Mouse (Mus musculus): ENCODE data around the gene Efnb2. TPM values are rescaled to one million over a fixed set of nuclear protein-coding genes. Genes with fewer than 3 reads are reported as not detected.

Efnb2 gene
- total RNA-seq, 1 experiment from 2014 or later: 0.09 TPM

DNA sequence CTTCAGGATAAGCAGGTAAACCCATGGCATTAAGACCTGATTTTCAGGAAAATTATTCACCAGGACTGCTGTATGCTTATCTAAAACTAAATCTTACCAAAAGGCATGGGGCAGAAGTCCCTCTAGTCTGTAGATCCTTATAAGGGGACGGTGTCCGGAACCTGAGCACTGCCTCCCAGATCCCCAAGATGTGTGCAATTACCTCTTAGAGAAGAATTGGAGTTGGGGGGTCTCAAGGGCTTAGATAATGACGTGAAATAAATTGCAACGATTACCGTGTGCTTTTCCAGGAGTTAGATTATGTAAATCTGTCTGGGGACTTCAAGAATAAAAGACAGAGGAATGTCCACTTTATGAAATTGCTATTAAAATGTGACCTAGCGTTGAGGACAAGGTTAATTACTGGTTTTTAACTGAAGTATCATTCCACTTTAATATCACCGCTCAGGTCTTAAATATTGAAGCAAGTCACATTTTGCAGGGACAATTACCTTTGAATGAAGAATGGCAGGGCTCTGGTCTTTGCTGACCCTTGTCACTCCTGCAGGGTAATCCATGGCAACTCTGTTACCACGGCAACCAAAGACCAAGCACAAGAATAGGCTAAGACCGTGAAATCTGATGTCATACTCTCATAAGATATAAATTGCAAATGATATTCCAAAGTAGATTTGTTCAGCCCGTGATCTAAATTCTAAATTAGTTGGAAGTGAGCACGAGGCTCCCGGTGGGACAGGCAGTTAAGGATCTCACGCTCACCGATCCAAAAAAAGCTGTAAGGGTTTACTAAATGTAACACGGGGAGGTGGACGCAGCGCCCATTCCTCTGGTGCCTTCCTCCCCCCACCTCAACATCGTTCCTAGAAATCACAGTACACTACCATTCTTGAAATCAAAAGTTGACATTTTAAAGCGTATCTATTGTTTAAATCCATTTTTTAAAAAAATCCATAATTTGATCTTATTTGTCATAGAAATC is 86.2 kb downstream of the Efnb2 start:
- no peak for ATAC-seq (replicated peaks; ENCODE audit: low read depth, poor library complexity, severe bottlenecking)

DNA sequence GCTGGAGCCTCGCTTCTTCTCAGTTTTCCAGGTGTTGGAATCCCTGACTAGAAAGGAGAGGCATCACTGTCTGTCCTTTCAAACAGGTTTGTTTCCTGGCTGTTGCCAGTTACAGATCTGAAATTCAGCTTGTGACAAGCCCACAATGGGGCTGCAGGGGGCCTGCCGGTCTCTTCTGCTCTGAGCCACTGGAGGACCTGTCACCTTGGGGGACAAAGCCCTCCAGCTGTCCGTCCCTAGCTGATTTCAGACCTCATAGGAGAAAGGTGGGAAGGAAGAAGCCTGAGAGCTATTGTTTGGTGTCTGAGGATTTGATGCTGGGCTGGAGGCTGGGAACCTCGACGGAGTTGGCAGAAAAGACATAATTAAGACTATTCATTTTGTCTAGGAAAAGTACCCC is 88.8 kb downstream of the Efnb2 start:
- ATAC-seq (replicated peaks; ENCODE audit: low read depth, poor library complexity, severe bottlenecking): no peak

DNA sequence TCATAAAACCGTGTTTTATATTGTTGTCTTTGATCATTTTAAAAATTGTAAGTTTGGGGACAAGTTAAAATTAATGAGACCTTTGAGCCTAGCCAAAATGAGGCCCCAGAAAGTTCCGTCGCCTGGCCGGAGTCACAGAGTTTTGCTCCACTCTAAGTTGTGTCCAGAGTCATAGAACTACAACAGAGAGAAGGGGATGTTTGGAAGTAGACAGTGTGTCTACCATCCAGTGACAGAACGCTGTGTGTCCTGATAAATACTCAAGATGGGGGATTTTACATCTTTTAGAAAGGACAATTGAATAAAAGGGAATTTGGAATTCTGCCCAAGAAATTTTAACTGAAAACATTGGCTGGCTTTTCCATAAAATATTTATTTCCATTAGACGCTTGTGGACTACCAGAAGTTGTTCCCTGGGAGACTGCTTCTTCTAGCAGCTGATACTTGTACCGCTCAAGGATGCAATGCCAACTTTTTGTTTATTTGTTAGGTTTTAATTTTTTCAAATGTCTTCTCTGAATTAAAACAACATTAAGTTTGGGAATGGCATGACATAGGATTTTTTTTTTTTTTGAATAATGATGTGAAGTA is 89.3 kb downstream of the Efnb2 start:
- ATAC-seq (replicated peaks; ENCODE audit: low read depth, poor library complexity, severe bottlenecking): no peak

DNA sequence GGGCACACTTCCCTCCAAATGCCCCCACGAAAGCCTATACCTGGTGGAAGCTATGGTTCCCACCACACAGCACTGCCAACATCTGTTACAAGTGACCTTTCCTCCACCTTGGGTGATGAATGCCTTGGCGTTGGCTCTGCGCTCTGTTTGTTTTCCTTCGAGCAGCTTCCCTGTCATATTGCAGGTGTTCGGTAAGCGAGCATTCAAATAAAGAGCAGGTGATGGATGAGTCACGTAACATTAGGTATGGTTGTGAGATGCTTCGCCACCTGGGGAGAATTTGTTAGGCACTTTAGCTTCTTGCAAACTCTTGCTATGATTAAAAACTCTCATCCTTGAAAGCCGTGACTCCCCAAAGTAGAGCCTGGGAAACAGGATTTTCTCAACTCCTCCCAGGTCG is 91.8 kb downstream of the Efnb2 start:
- ATAC-seq (replicated peaks; ENCODE audit: low read depth, poor library complexity, severe bottlenecking): no peak

DNA sequence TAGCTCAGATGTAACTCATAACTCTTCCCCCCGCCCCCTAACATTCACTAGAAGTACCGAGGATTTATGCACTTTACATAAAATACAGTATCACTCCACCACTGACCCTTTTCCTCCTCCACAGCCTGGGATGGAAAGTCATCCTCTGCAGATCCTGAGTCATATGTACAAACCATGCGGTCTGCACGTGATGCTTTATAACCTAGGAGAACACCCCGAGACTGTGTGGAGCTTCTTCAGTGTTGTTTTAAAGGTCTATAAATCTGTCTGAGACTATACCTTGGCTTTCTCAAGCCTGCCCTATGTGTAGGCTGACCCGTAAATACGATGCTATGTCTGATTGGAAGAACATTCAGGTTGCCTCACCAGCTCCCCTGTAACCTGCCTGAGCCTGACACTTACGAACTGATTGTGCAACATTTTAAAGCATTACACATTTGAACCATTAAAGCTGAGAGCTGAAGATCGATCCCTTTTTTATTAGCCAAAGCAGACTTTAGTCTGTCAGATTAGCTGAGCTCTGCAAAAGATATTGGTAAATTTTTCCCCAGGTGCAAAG is 92.7 kb downstream of the Efnb2 start:
- no peak for ATAC-seq (replicated peaks; ENCODE audit: low read depth, poor library complexity, severe bottlenecking)

Other genes with a start within 250 kb of the Efnb2 start
- 128 and 137 TPM in 2 replicates for gene Arglu1, start 29.3 kb upstream of the Efnb2 start, total RNA-seq (2017)

All from common myeloid progenitor, adult 5-6 weeks (primary cell).